Mouse (Mus musculus) kidney, adult 2 months (tissue): Measurements from ENCODE around the gene Rras2. TPM values are rescaled to one million over a fixed set of nuclear protein-coding genes. Genes with fewer than 3 reads are reported as not detected.
A peak's percentile ranks its signal among the peaks of the same experiment; 100 is the strongest.

Experiments used
- DNase-seq: peaks from one replicate; pipeline ENCODE4 v3.0.0; 2021
- H3K27ac ChIP-seq: fragments of 200-500 bp; 2 replicates; pipeline ENCODE4 v1.5.1; 2012; ENCODE audit warnings: low read depth, low read length, control low read depth, inconsistent platforms; ENCODE audit not compliant: insufficient read depth
- H3K27me3 ChIP-seq: fragments of 200-500 bp; replicated peaks from 2 replicates; pipeline ENCODE4 v1.6.1; 2012; ENCODE audit warnings: mild to moderate bottlenecking, moderate library complexity, low read length, inconsistent platforms; ENCODE audit not compliant: control insufficient read depth, insufficient read depth
- H3K36me3 ChIP-seq: fragments of 200-500 bp; 2 replicates; pipeline ENCODE4 v1.6.1; 2012; ENCODE audit warnings: mild to moderate bottlenecking, moderate library complexity, low read length, inconsistent platforms; ENCODE audit not compliant: control insufficient read depth, insufficient read depth
- H3K4me1 ChIP-seq: fragments of 200-500 bp; 2 replicates; pipeline ENCODE4 v1.6.1; 2011; ENCODE audit warnings: low read length; ENCODE audit not compliant: control insufficient read depth, insufficient read depth
- H3K4me3 ChIP-seq: fragments of 200-500 bp; 2 replicates; pipeline ENCODE4 v1.5.1; 2011; ENCODE audit warnings: mild to moderate bottlenecking, low read depth, low read length, control low read depth; ENCODE audit not compliant: insufficient read depth
- CTCF ChIP-seq: fragments of 200-500 bp; conservative IDR thresholded peaks from 2 replicates; pipeline ENCODE4 v1.5.1; 2011; ENCODE audit warnings: low read depth, mild to moderate bottlenecking, control low read depth, low read length, moderate library complexity, mixed read lengths; ENCODE audit not compliant: insufficient read depth, insufficient read length
- POLR2A ChIP-seq: fragments of 200-500 bp; IDR thresholded peaks from one replicate; pipeline ENCODE4 v1.6.1; 2011; ENCODE audit warnings: low read depth, low read length, control low read depth
- WGBS: fragments of 180-500 bp; shearing (Covaris S2); methylation state at CpG from one replicate; pipeline ENCODE4 v1.1.7; 2018; 5-methylcytosine and 5-hydroxymethylcytosine counted together
- polyA plus RNA-seq: library from polyadenylated mRNA; depleted of rRNA; stranded (reverse); fragments of >200 nt; gene quantifications from 2 replicates; pipeline ENCODE4 v1.2.3, GENCODE M21; 2012

Gene Rras2
- polyA plus RNA-seq, 1 experiment: 17.5 TPM

DNA sequence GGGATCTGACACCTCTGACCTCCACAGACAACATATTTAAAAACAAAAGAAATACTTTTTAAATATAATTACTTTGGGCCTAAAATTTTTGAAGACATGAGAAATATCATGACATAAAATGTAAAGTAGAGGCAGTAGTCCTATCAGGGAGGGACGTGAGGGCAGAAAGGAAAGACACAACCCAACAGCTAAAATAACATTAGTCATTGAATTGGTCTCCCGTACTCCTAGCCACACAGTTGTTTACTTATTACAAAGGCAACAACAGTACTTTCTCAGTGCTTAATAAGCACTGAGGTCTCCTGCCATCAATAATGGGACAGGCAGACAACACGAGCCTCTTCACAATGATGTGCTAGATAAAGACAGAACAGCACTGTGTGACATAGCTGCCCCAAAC, 16.2 kb downstream of the Rras2 start:
- Histone ChIP-seq H3K4me1 (peaks cover 8% of the 10 kb centered on the region), H3K4me3 (no peak overlapping the region), H3K27me3 (no peaks in the 10 kb centered on the region), H3K36me3 (no peaks in the 10 kb centered on the region), H3K27ac (no peak overlapping the region)
- TF ChIP-seq CTCF: no peak
- no peak for DNase-seq
- whole genome bisulfite sequencing: 63% methylated on average over 3 of the region's 3 CpGs

DNA sequence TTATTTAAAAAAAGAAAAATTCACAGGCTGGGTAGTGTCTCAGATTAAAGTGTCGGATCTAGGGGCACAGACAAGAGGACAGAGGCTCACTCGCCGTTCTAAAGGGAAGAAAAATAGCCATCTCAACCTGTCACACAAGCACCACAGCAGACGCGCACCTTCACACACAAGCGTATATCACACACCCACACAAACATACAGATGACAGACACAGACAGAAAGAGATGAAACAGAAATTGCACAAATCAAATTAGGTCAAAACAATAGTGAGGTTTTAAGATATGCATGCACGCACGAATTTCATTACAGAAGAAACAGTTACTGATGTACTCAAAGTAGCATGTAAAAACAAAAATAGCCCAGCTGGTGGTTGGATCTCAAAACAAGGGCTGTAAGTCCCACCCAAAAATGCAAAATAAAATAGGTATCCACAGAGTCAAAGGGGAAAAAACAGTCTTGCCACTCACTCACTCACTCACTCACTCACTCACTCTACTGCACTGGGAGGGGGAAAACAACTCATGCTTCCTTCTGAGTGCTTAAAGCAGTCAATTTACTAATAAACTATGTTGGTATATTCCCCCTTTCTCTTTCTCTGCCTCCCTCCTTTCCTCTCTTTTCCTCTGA, 23.9 kb downstream of the Rras2 start:
- Histone ChIP-seq H3K4me1 (peaks cover 5% of the 10 kb centered on the region; the same call in 1 of the 2 replicates), H3K27me3 (no peaks in the 10 kb centered on the region), H3K4me3 (no peak overlapping the region), H3K36me3 (no peaks in the 10 kb centered on the region), H3K27ac (no peak overlapping the region)
- DNase-seq: no peak
- 74% methylated on average over 8 of the region's 8 CpGs for WGBS
- TF ChIP-seq POLR2A (no peak), CTCF (no peak)

DNA sequence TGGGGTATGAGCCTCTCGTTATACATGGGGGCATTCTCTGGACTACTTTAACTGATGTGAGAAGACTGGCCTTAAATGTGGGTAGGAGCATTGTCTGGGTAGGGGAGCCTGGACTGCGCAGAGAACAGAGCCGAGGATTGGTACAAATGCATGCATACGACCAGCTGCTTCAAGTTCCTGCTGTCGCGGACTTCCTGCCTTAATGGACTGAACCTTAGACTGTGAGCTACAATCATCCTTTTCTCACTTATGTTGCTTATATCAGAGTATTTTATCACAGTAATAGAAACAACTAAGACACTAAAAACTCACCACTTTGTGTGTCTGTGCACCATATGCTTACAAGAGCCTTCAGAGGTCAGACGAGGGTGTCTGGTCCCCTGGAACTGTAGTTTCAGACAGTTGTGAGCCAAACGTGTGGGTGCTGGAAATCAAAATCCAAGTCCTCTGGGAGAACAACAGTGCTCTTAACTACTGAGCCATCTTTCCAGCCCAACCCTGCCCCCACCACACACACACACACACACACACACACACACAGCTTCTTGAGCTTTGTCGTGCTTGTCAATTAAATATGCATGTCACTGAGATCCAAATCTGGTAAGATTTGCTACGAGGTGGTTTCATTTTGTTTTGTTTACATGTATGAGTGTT, 26.6 kb downstream of the Rras2 start:
- H3K36me3 ChIP-seq: no peaks in the 10 kb centered on the region
- DNase-seq: no peak
- no peak overlapping the region for H3K27ac ChIP-seq
- H3K4me1 ChIP-seq: peaks cover 22% of the 10 kb centered on the region
- TF ChIP-seq POLR2A: no peak
- TF ChIP-seq CTCF: no peak
- 75% methylated on average over 10 of the region's 10 CpGs for WGBS
- no peaks in the 10 kb centered on the region for H3K27me3 ChIP-seq
- no peak overlapping the region for H3K4me3 ChIP-seq

DNA sequence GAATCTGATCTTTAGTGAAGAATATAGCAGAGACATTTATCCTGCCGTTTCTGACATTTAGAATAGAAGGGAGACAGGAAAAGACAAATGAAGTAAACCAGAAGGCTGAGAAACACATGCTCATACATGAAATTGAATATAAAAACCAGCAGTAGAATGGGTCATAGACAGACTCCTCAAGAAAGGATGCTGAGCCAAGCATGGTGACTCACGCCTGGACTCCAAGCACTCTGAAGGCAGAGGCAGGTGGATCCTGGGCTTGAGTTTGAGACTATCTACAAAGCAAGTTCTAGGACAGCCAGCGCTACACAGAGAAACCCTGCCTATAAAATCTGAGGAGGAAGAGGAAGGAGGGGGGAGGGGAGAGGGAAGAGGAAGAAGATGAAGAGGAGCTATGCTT, 27.4 kb downstream of the Rras2 start:
- no peak overlapping the region for H3K27ac ChIP-seq
- TF ChIP-seq CTCF (no peak), POLR2A (no peak)
- 79% methylated on average over 3 of the region's 3 CpGs for WGBS

DNA sequence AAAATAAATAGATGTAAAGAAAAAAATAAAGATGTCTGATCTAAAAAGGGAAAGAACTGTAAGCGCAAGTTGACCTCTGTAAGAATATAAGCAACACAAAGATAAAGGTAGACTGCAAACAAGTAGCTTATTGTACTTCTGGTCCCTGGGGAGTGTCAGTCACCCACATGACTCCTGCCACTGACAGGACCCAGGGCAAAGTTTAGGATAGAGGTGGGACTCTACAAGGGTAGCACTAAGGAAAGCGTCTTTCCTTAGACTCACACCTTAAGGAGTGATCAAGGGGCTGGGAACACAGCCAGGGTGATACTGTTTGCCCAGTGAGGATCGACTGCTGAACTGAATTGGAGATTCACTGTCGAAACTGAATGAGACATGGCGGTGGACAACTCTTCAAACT, 28.7 kb downstream of the Rras2 start:
- Histone ChIP-seq H3K27ac (no peak overlapping the region), H3K36me3 (no peaks in the 10 kb centered on the region), H3K27me3 (no peaks in the 10 kb centered on the region), H3K4me3 (no peak overlapping the region), H3K4me1 (peaks cover 18% of the 10 kb centered on the region)
- TF ChIP-seq CTCF (no peak), POLR2A (no peak)
- no peak for DNase-seq
- 66% methylated on average over 5 of the region's 5 CpGs for WGBS

More for the DNA sequence above, 27.4 kb downstream of the Rras2 start:
- no peak for DNase-seq
- H3K4me3 ChIP-seq: no peak overlapping the region
- H3K36me3 ChIP-seq: no peaks in the 10 kb centered on the region
- peaks cover 22% of the 10 kb centered on the region for H3K4me1 ChIP-seq
- no peaks in the 10 kb centered on the region for H3K27me3 ChIP-seq

DNA sequence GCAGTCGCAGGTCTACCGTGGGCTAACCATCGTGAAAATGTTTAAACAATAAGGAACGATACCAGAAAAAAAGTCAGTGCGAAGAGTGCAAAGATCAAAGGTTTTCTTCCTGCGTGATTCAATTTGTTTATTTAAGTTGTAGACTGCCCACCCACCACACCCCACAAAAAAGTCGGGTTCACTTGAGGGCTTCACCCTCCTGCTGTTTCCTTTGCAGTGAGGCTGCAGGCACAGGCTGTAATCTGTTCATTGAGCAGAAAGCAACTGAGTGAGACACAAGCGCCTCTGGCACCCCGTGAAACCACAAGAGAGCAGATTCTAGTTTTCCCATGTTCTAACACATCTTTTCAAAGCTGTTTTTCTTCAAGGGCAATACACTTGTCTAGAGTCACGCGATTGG, 29.6 kb downstream of the Rras2 start:
- Histone ChIP-seq H3K4me3 (no peak overlapping the region), H3K27ac (no peak overlapping the region), H3K27me3 (no peaks in the 10 kb centered on the region), H3K36me3 (no peaks in the 10 kb centered on the region), H3K4me1 (peaks cover 18% of the 10 kb centered on the region)
- WGBS: 30% methylated on average over 11 of the region's 11 CpGs
- no peak for DNase-seq
- TF ChIP-seq POLR2A (no peak), CTCF (no peak)

DNA sequence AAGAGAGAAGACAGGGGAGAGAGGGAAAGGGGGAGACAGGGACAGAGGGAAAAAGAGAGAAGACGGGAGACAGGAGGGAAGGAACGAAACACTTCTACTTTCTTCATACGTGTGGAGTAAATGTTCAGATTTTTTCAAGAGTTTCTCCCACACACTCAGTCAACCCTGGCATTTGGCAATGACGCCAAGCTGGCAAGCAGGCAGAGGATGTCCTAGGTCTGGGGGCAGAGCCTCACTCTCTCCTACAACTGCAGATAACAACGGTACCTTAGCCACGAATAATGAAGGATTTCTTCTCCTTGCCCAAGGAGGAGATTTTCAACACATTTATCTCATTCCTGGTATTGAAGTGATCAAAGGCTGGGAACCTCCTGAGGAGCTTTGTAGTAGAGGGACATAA, 30.2 kb downstream of the Rras2 start:
- Histone ChIP-seq H3K36me3 (no peaks in the 10 kb centered on the region), H3K27ac (no peak overlapping the region), H3K4me3 (no peak overlapping the region), H3K27me3 (no peaks in the 10 kb centered on the region), H3K4me1 (peaks cover 18% of the 10 kb centered on the region)
- TF ChIP-seq CTCF: no peak
- TF ChIP-seq POLR2A: no peak
- WGBS: 37% methylated on average over 6 of the region's 6 CpGs
- peak; percentile 37 for DNase-seq
